Mouse (Mus musculus): ENCODE measurements around the gene Mc3r. TPM values are rescaled to one million over a fixed set of nuclear protein-coding genes. Genes with fewer than 3 reads are reported as not detected.

The Mc3r gene
- polyA plus RNA-seq, 1 experiment, result not detected

DNA sequence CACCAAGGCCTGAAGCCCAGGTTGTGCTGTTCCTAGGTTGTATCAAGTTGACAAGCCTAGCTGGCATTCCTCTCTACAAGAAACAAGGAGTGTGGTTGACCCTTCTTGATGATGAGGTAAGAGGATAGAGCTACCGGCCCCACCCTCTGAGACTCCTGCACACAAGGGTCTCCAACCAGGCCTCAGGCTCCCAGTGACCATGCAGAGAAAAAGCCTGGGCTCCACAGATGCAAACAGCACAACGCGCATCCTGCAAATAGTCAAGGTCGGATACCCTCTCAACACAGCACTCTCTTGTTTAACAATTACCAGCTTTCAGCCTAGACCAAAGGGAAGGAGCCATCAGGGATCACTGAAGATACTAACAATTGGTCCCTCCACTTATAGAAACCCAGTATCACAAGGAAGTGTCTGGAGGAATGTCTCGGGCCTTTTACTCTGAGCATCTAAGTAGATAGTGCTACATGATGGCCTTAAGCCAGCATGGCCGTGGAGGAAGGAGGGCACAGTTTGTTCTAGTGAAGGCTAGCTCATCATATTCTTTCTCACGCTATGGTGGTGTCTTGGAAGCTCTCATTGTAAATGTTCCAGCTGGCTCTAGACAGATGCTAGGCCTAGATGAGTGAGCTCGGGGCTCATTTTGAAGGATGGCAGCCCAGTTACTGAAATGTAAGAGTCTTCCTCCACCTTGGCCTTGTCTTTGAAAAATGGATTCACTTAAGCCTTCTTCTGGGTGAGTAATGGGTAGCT is 24.7 kb upstream of the Mc3r start:
- Histone ChIP-seq H3K27me3 (ENCODE audit: control insufficient read depth, insufficient read depth, low read length) (no peaks in the 10 kb centered on the region), H3K4me3 (ENCODE audit: control insufficient read depth, insufficient read depth, low read length) (no peak overlapping the region), H3K27ac (ENCODE audit: control insufficient read depth, insufficient read depth, low read length) (no peak overlapping the region), H3K36me3 (ENCODE audit: control insufficient read depth, insufficient read depth, low read length) (no peaks in the 10 kb centered on the region), H3K4me1 (replicated peaks; ENCODE audit: control insufficient read depth, insufficient read depth, low read length) (no peaks in the 10 kb centered on the region)
- no peak for DNase-seq
- WGBS, result 87% methylated on average over 8 of the region's 8 CpGs
- TF ChIP-seq POLR2A (IDR thresholded peaks at IDR 0.05; ENCODE audit: control insufficient read depth, extremely low read depth, insufficient read depth, low read length, poor library complexity) (no peak), CTCF (IDR thresholded peaks at IDR 0.05; ENCODE audit: borderline replicate concordance, control insufficient read depth, extremely low read depth, insufficient read depth, low read length, poor library complexity) (no peak)

DNA sequence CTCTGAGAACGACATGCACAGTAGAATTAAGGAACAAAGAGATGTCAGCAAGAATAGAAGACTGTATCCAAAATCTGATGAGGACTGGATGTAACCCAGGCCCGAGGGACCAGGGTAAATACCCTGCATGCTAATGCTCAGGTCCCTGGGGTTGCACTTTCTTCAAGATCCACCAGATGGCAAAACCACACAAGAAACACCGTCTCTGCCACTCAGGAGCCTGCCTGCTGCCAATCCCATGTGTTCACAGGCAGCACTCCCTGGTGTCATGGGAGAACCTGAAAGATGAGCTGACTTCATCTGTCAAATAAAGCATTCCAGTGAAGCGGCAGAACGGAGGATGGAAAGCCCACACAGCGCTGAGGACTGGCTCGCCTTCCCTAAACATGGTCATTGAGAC is 21.3 kb upstream of the Mc3r start:
- DNase-seq, result no peak
- TF ChIP-seq CTCF (IDR thresholded peaks at IDR 0.05; ENCODE audit: borderline replicate concordance, control insufficient read depth, extremely low read depth, insufficient read depth, low read length, poor library complexity) (no peak), POLR2A (IDR thresholded peaks at IDR 0.05; ENCODE audit: control insufficient read depth, extremely low read depth, insufficient read depth, low read length, poor library complexity) (no peak)
- Histone ChIP-seq H3K4me1 (replicated peaks; ENCODE audit: control insufficient read depth, insufficient read depth, low read length) (no peaks in the 10 kb centered on the region), H3K36me3 (ENCODE audit: control insufficient read depth, insufficient read depth, low read length) (no peaks in the 10 kb centered on the region), H3K4me3 (ENCODE audit: control insufficient read depth, insufficient read depth, low read length) (no peak overlapping the region), H3K27ac (ENCODE audit: control insufficient read depth, insufficient read depth, low read length) (no peak overlapping the region), H3K27me3 (ENCODE audit: control insufficient read depth, insufficient read depth, low read length) (no peaks in the 10 kb centered on the region)
- 52% methylated on average over 7 of the region's 7 CpGs for WGBS

DNA sequence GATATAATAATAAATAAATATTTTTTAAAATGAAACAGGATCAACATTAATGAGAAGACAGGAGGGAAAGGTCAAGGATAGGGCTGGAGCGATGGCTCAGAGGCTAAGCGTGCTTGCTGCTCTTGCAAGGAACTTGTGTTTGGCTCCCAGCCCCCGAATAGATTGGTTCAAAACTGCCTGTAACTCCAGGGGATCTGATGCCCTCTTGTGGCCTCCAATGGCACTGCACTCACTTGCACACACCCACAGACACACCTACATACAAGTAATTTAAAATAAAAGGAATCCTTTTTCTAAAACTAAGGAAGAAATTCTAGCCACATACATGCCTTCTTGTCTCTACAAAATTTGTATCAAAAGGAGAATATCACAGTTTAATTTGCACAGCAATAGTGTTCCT is 20.5 kb upstream of the Mc3r start:
- H3K4me1 ChIP-seq (replicated peaks; ENCODE audit: control insufficient read depth, insufficient read depth, low read length), result no peaks in the 10 kb centered on the region
- no peak overlapping the region for H3K4me3 ChIP-seq (ENCODE audit: control insufficient read depth, insufficient read depth, low read length)
- no peak overlapping the region for H3K27ac ChIP-seq (ENCODE audit: control insufficient read depth, insufficient read depth, low read length)
- H3K27me3 ChIP-seq (ENCODE audit: control insufficient read depth, insufficient read depth, low read length), result no peaks in the 10 kb centered on the region
- TF ChIP-seq CTCF (IDR thresholded peaks at IDR 0.05; ENCODE audit: borderline replicate concordance, control insufficient read depth, extremely low read depth, insufficient read depth, low read length, poor library complexity) (no peak), POLR2A (IDR thresholded peaks at IDR 0.05; ENCODE audit: control insufficient read depth, extremely low read depth, insufficient read depth, low read length, poor library complexity) (no peak)
- no peaks in the 10 kb centered on the region for H3K36me3 ChIP-seq (ENCODE audit: control insufficient read depth, insufficient read depth, low read length)
- DNase-seq, result no peak
- 97% methylated on average over 3 of the region's 3 CpGs for WGBS

DNA sequence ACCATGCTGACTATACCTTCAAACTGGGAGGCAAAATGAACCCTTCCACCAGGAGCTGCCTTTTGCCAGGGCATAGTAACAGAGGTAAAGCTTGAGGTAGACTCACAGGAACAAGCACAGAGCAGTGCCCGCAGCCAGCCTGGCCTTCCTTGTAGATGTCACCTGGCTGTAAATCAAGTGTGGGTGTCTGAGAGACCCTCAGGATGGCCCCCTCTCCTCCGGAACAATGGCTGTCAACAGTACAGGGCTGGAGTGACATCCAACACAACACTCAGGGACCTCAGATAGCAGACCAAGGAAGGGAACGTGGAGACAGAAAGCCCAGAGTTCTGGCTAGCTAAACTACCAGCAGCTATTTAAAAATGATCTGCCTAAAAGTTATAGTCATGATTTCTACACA is 19.1 kb upstream of the Mc3r start:
- Histone ChIP-seq H3K27me3 (ENCODE audit: control insufficient read depth, insufficient read depth, low read length) (no peaks in the 10 kb centered on the region), H3K4me1 (replicated peaks; ENCODE audit: control insufficient read depth, insufficient read depth, low read length) (no peaks in the 10 kb centered on the region), H3K4me3 (ENCODE audit: control insufficient read depth, insufficient read depth, low read length) (no peak overlapping the region), H3K36me3 (ENCODE audit: control insufficient read depth, insufficient read depth, low read length) (no peaks in the 10 kb centered on the region), H3K27ac (ENCODE audit: control insufficient read depth, insufficient read depth, low read length) (no peak overlapping the region)
- TF ChIP-seq POLR2A (IDR thresholded peaks at IDR 0.05; ENCODE audit: control insufficient read depth, extremely low read depth, insufficient read depth, low read length, poor library complexity), result no peak
- no peak for TF ChIP-seq CTCF (IDR thresholded peaks at IDR 0.05; ENCODE audit: borderline replicate concordance, control insufficient read depth, extremely low read depth, insufficient read depth, low read length, poor library complexity)
- WGBS, result 31% methylated on average over 3 of the region's 3 CpGs
- no peak for DNase-seq

DNA sequence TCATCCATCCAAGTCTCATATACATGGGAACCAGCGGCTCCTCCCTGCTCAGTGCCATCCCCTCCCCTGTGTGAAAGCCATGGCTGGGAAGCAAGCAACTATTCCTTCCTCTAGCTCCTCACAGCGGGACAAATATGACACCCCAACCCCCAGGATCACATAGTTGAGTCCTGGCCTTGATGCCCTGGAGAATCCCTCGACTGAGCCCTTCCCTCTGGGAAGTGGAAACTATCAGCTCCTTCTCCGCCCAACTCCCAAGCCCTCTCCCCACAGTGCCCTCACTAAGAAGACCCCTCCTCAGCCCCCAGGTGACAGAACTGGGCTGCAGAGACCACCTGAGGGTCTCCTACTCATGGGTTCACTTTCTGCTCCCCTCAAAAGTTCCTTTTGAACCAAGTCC is 18.2 kb upstream of the Mc3r start:
- WGBS, result 58% methylated on average over 4 of the region's 4 CpGs
- no peaks in the 10 kb centered on the region for H3K36me3 ChIP-seq (ENCODE audit: control insufficient read depth, insufficient read depth, low read length)
- no peaks in the 10 kb centered on the region for H3K27me3 ChIP-seq (ENCODE audit: control insufficient read depth, insufficient read depth, low read length)
- no peak overlapping the region for H3K4me3 ChIP-seq (ENCODE audit: control insufficient read depth, insufficient read depth, low read length)
- H3K27ac ChIP-seq (ENCODE audit: control insufficient read depth, insufficient read depth, low read length), result no peak overlapping the region
- H3K4me1 ChIP-seq (replicated peaks; ENCODE audit: control insufficient read depth, insufficient read depth, low read length), result no peaks in the 10 kb centered on the region
- no peak for DNase-seq
- TF ChIP-seq POLR2A (IDR thresholded peaks at IDR 0.05; ENCODE audit: control insufficient read depth, extremely low read depth, insufficient read depth, low read length, poor library complexity) (no peak), CTCF (IDR thresholded peaks at IDR 0.05; ENCODE audit: borderline replicate concordance, control insufficient read depth, extremely low read depth, insufficient read depth, low read length, poor library complexity) (no peak)

DNA sequence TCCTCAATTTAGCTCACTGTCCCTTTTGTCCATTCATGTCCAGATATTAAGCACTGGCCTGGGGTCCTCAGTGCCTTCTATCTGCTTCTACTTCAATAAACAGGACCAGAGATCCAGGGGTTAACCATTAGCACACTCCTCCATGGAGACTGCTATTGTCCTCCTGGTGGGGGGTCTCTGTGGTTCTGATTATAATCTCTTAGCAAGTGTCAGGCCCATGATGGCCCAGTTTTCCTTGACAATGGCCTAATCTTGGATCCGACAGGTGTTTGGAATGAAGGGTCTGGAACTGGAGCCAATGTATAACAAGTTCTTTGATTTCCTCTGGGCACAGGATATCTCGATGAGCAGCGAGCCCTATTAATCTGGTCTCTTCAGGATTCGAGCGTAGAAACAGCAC is 10.1 kb upstream of the Mc3r start:
- WGBS, result 94% methylated on average over 5 of the region's 5 CpGs
- Histone ChIP-seq H3K27me3 (ENCODE audit: control insufficient read depth, insufficient read depth, low read length) (no peaks in the 10 kb centered on the region), H3K4me1 (replicated peaks; ENCODE audit: control insufficient read depth, insufficient read depth, low read length) (no peaks in the 10 kb centered on the region), H3K36me3 (ENCODE audit: control insufficient read depth, insufficient read depth, low read length) (no peaks in the 10 kb centered on the region), H3K27ac (ENCODE audit: control insufficient read depth, insufficient read depth, low read length) (no peak overlapping the region), H3K4me3 (ENCODE audit: control insufficient read depth, insufficient read depth, low read length) (no peak overlapping the region)
- TF ChIP-seq CTCF (IDR thresholded peaks at IDR 0.05; ENCODE audit: borderline replicate concordance, control insufficient read depth, extremely low read depth, insufficient read depth, low read length, poor library complexity) (no peak), POLR2A (IDR thresholded peaks at IDR 0.05; ENCODE audit: control insufficient read depth, extremely low read depth, insufficient read depth, low read length, poor library complexity) (no peak)
- no peak for DNase-seq

DNA sequence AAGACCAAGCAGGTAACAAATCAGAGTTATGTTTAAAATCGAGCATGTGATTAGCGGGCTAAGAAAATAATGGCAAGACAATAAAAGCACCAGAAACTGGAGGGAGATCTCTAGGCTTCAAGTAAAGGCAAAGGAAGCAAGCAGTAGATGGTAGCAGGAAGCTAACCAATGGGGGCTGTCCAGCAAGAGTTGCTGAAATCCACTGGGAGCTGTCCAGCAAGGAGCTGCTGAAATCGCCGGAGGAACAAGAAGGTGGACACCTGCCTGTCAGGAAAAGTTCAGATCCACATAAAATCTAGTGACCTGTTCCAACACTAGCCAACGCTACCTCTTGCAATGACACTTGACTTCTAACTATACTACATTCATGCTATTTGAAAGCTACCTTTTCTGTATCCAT is 7.3 kb upstream of the Mc3r start:
- TF ChIP-seq POLR2A (IDR thresholded peaks at IDR 0.05; ENCODE audit: control insufficient read depth, extremely low read depth, insufficient read depth, low read length, poor library complexity) (no peak), CTCF (IDR thresholded peaks at IDR 0.05; ENCODE audit: borderline replicate concordance, control insufficient read depth, extremely low read depth, insufficient read depth, low read length, poor library complexity) (no peak)
- Histone ChIP-seq H3K4me3 (ENCODE audit: control insufficient read depth, insufficient read depth, low read length) (no peak overlapping the region), H3K27ac (ENCODE audit: control insufficient read depth, insufficient read depth, low read length) (no peak overlapping the region), H3K36me3 (ENCODE audit: control insufficient read depth, insufficient read depth, low read length) (no peaks in the 10 kb centered on the region), H3K27me3 (ENCODE audit: control insufficient read depth, insufficient read depth, low read length) (no peaks in the 10 kb centered on the region), H3K4me1 (replicated peaks; ENCODE audit: control insufficient read depth, insufficient read depth, low read length) (no peaks in the 10 kb centered on the region)
- WGBS, result 31% methylated on average over 5 of the region's 5 CpGs
- no peak for DNase-seq
